9 mouse cellular contexts compared by ENCODE assay signal in genomic region chr5:41006692-41007091, GRCm38 (mm10).
DNase-seq lines count a peak whose midpoint lies in the region; ATAC-seq and TF ChIP-seq lines count a peak whose summit lies in the region.
"Had no signal": no experiment of that assay in that cellular context is flagged by ENCODE, and none has a peak within 500 bp of the region (broad histone marks: within the 10 kb centered on the region; RNA-seq: fewer than 3 reads in every experiment).

No protein-coding gene starts in this region.

- peak; percentile 10; the same call in 1 of the 2 replicates for TF ChIP-seq CTCF in liver, adult 2 months (IDR thresholded peaks at IDR 0.05; ENCODE audit: low read depth, low read length)
- TF ChIP-seq CTCF in bone marrow macrophage, adult 2 months (IDR thresholded peaks at IDR 0.05; ENCODE audit: low read depth, low read length) = 0 out of 2 replicates have a peak, but pooled peaks have one; percentile 24
- peak; percentile 65 for TF ChIP-seq CTCF in kidney, postnatal 0 days (IDR thresholded peaks at IDR 0.05; ENCODE audit: low read depth)

- TF ChIP-seq POLR2A in liver, adult 2 months (IDR thresholded peaks at IDR 0.05; ENCODE audit: extremely low read depth, insufficient read depth, low read length) = no peak
- no peak for TF ChIP-seq POLR2A in bone marrow macrophage, adult 2 months (IDR thresholded peaks at IDR 0.05; ENCODE audit: borderline replicate concordance, low read depth, low read length)

- no peaks in the 10 kb centered on the region for H3K79me2 ChIP-seq in liver, adult 2 months (ENCODE audit: control insufficient read depth, insufficient read depth, low read length)

- H3K4me3 ChIP-seq in liver, adult 2 months (ENCODE audit: insufficient read depth, low read depth, low read length) = no peak overlapping the region
- H3K4me3 ChIP-seq in liver, embryonic 12.5 days = no peak overlapping the region
- no peak overlapping the region for H3K4me3 ChIP-seq in bone marrow macrophage, adult 2 months (ENCODE audit: insufficient read depth, low read length)
- H3K4me3 ChIP-seq in kidney, postnatal 0 days (replicated peaks; ENCODE audit: low read depth, low read length) = no peak overlapping the region
- H3K4me3 ChIP-seq in stomach, embryonic 15.5 days (replicated peaks) = no peak overlapping the region
- H3K4me3 ChIP-seq: liver, embryonic 15.5 days had no signal

- no peak overlapping the region for H3K9ac ChIP-seq in liver, adult 2 months (ENCODE audit: low read depth, low read length)
- H3K9ac ChIP-seq in liver, embryonic 12.5 days = no peak overlapping the region
- no peak overlapping the region for H3K9ac ChIP-seq in kidney, postnatal 0 days (ENCODE audit: low read depth, low read length)
- no peak overlapping the region for H3K9ac ChIP-seq in stomach, embryonic 15.5 days
- H3K9ac ChIP-seq: liver, embryonic 15.5 days had no signal

- no peak overlapping the region for H3K27ac ChIP-seq in liver, adult 2 months (replicated peaks; ENCODE audit: insufficient read depth, low read depth, low read length)
- no peak overlapping the region for H3K27ac ChIP-seq in liver, embryonic 12.5 days
- H3K27ac ChIP-seq in bone marrow macrophage, adult 2 months (ENCODE audit: insufficient read depth, low read depth, low read length) = no peak overlapping the region
- no peak overlapping the region for H3K27ac ChIP-seq in kidney, postnatal 0 days
- H3K27ac ChIP-seq in stomach, embryonic 15.5 days = no peak overlapping the region
- H3K27ac ChIP-seq: liver, embryonic 15.5 days had no signal

- 63% methylated on average over 3 of the region's 3 CpGs for WGBS in liver, adult 2 months
- 56% methylated on average over 3 of the region's 3 CpGs for WGBS in liver, embryonic 12.5 days (ENCODE audit: insufficient replicate concordance)
- 70% methylated on average over 3 of the region's 3 CpGs for WGBS in kidney, postnatal 0 days
- WGBS in stomach, embryonic 15.5 days = 39% methylated on average over 3 of the region's 3 CpGs

- no peaks in the 10 kb centered on the region for H3K27me3 ChIP-seq in liver, adult 2 months (ENCODE audit: control insufficient read depth, insufficient read depth, low read length)
- H3K27me3 ChIP-seq in liver, embryonic 12.5 days (replicated peaks) = no peaks in the 10 kb centered on the region
- no peaks in the 10 kb centered on the region for H3K27me3 ChIP-seq in kidney, postnatal 0 days (ENCODE audit: insufficient read depth, low read length)
- no peaks in the 10 kb centered on the region for H3K27me3 ChIP-seq in stomach, embryonic 15.5 days (replicated peaks)
- H3K27me3 ChIP-seq: liver, embryonic 15.5 days had no signal

- H3K4me2 ChIP-seq in liver, embryonic 12.5 days = no peak overlapping the region
- H3K4me2 ChIP-seq in kidney, postnatal 0 days (ENCODE audit: low read length) = no peak overlapping the region
- no peak overlapping the region for H3K4me2 ChIP-seq in stomach, embryonic 15.5 days
- H3K4me2 ChIP-seq: liver, embryonic 15.5 days had no signal

- peak; percentile 43 to 49 for DNase-seq in cerebellum, postnatal 10 days
- no peak for DNase-seq in cerebellum, adult 11 months
- peak; percentile 6 for DNase-seq in liver, adult 2 months (ENCODE audit: extremely low read depth, low read depth, low spot score)
- DNase-seq in kidney, postnatal 0 days (ENCODE audit: low spot score) = peak; percentile 6
- no peak for DNase-seq in urinary bladder, postnatal 4 days (ENCODE audit: low spot score in 2 of 2)

- no peak for ATAC-seq in liver, embryonic 12.5 days
- ATAC-seq in kidney, postnatal 0 days (replicated peaks; ENCODE audit: low FRiP score, low read depth) = no peak
- ATAC-seq in stomach, embryonic 15.5 days (ENCODE audit: insufficient read depth, low FRiP score, low read depth) = peak; percentile 22; the same call in 1 of the 2 replicates

- no peaks in the 10 kb centered on the region for H3K36me3 ChIP-seq in liver, adult 2 months (ENCODE audit: control insufficient read depth, insufficient read depth, low read length)
- no peaks in the 10 kb centered on the region for H3K36me3 ChIP-seq in liver, embryonic 12.5 days
- H3K36me3 ChIP-seq in kidney, postnatal 0 days (ENCODE audit: insufficient read depth, low read length) = no peaks in the 10 kb centered on the region
- H3K36me3 ChIP-seq in stomach, embryonic 15.5 days = no peaks in the 10 kb centered on the region
- H3K36me3 ChIP-seq: liver, embryonic 15.5 days had no signal

- no peaks in the 10 kb centered on the region for H3K9me3 ChIP-seq in liver, embryonic 12.5 days (replicated peaks)
- no peaks in the 10 kb centered on the region for H3K9me3 ChIP-seq in kidney, postnatal 0 days (replicated peaks; ENCODE audit: low read length)
- no peaks in the 10 kb centered on the region for H3K9me3 ChIP-seq in stomach, embryonic 15.5 days
- H3K9me3 ChIP-seq: liver, embryonic 15.5 days had no signal

- no peaks in the 10 kb centered on the region for H3K4me1 ChIP-seq in liver, adult 2 months (ENCODE audit: control insufficient read depth, insufficient read depth, low read length)
- no peaks in the 10 kb centered on the region for H3K4me1 ChIP-seq in liver, embryonic 12.5 days
- no peaks in the 10 kb centered on the region for H3K4me1 ChIP-seq in bone marrow macrophage, adult 2 months (ENCODE audit: control insufficient read depth, insufficient read depth, low read length)
- no peaks in the 10 kb centered on the region for H3K4me1 ChIP-seq in kidney, postnatal 0 days (replicated peaks; ENCODE audit: insufficient read depth, low read length)
- H3K4me1 ChIP-seq in stomach, embryonic 15.5 days = no peaks in the 10 kb centered on the region
- H3K4me1 ChIP-seq: liver, embryonic 15.5 days had no signal

Comparison
In these comparisons a context has a peak if more than half of its experiments do, and no peak if none do; other contexts are left out.
1. DNase-seq: peak in cerebellum, postnatal 10 days (2 of 2), liver, adult 2 months (single experiment) and kidney, postnatal 0 days (single experiment); none in cerebellum, adult 11 months (single experiment) and urinary bladder, postnatal 4 days (0 of 2).
2. CTCF ChIP-seq: peak in every context shown above with its lines; median percentile 65 in kidney, postnatal 0 days; 24 in bone marrow macrophage, adult 2 months; 10 in liver, adult 2 months.